Mouse (Mus musculus): ENCODE data around the gene Sh3d21. TPM values are rescaled to one million over a fixed set of nuclear protein-coding genes. Genes with fewer than 3 reads are reported as not detected.

The Sh3d21 gene
- polyA plus RNA-seq, 1 experiment from 2014 or later: 1.4 TPM

GRCm38 (mm10) chr4:126161986-126162385 lies 1.3 kb downstream of the Sh3d21 start:
- ATAC-seq (ENCODE audit: low FRiP score): no peak
- no peak for DNase-seq (ENCODE audit: low spot score, missing footprints)
- Histone ChIP-seq H3K27me3 (ENCODE audit: control insufficient read depth, insufficient read depth, low read length) (no peaks in the 10 kb centered on the region), H3K27ac (ENCODE audit: low read depth, low read length) (no peak overlapping the region), H3K4me1 (ENCODE audit: control insufficient read depth, insufficient read depth, low read length) (peaks cover 8% of the 10 kb centered on the region), H3K9me3 (ENCODE audit: control insufficient read depth, low read length) (no peaks in the 10 kb centered on the region), H3K4me2 (peak overlapping the region; percentile 98), H3K9ac (ENCODE audit: low read length) (no peak overlapping the region), H3K4me3 (ENCODE audit: low read depth, low read length) (no peak overlapping the region), H3K36me3 (ENCODE audit: control insufficient read depth, insufficient read depth, low read length) (peaks cover 7% of the 10 kb centered on the region; the same call in 1 of the 2 replicates)
- 62% methylated on average over 9 of the region's 9 CpGs for WGBS

GRCm38 (mm10) chr4:126161456-126161855 lies 1.8 kb downstream of the Sh3d21 start:
- H3K9ac ChIP-seq (ENCODE audit: low read length): no peak overlapping the region
- H3K27ac ChIP-seq (ENCODE audit: low read depth, low read length): no peak overlapping the region
- no peak overlapping the region for H3K4me2 ChIP-seq
- peaks cover 8% of the 10 kb centered on the region for H3K4me1 ChIP-seq (ENCODE audit: control insufficient read depth, insufficient read depth, low read length)
- peaks cover 2% of the 10 kb centered on the region; the same call in 1 of the 2 replicates for H3K36me3 ChIP-seq (ENCODE audit: control insufficient read depth, insufficient read depth, low read length)
- no peaks in the 10 kb centered on the region for H3K9me3 ChIP-seq (ENCODE audit: control insufficient read depth, low read length)
- no peak overlapping the region for H3K4me3 ChIP-seq (ENCODE audit: low read depth, low read length)
- DNase-seq (ENCODE audit: low spot score, missing footprints) (no peak), ATAC-seq (ENCODE audit: low FRiP score) (no peak)
- WGBS: 91% methylated on average over 6 of the region's 6 CpGs
- H3K27me3 ChIP-seq (ENCODE audit: control insufficient read depth, insufficient read depth, low read length): no peaks in the 10 kb centered on the region

- Histone ChIP-seq H3K27me3 (ENCODE audit: control insufficient read depth, insufficient read depth, low read length) (no peaks in the 10 kb centered on the region), H3K9me3 (ENCODE audit: control insufficient read depth, low read length) (no peaks in the 10 kb centered on the region), H3K4me1 (ENCODE audit: control insufficient read depth, insufficient read depth, low read length) (peaks cover 8% of the 10 kb centered on the region), H3K9ac (ENCODE audit: low read length) (no peak overlapping the region), H3K4me2 (no peak overlapping the region), H3K36me3 (ENCODE audit: control insufficient read depth, insufficient read depth, low read length) (no peaks in the 10 kb centered on the region; the same call in 1 of the 2 replicates), H3K4me3 (ENCODE audit: low read depth, low read length) (no peak overlapping the region), H3K27ac (ENCODE audit: low read depth, low read length) (no peak overlapping the region)
- DNase-seq (ENCODE audit: low spot score, missing footprints) (no peak), ATAC-seq (ENCODE audit: low FRiP score) (no peak)
- WGBS: 95% methylated on average over 8 of the region's 8 CpGs
These were observed 2.3 kb downstream of the Sh3d21 start for GRCm38 (mm10) chr4:126160981-126161380.

- Histone ChIP-seq H3K27ac (ENCODE audit: low read depth, low read length) (no peak overlapping the region), H3K36me3 (ENCODE audit: control insufficient read depth, insufficient read depth, low read length) (no peaks in the 10 kb centered on the region), H3K4me1 (ENCODE audit: control insufficient read depth, insufficient read depth, low read length) (peaks cover 8% of the 10 kb centered on the region), H3K4me2 (no peak overlapping the region), H3K9me3 (ENCODE audit: control insufficient read depth, low read length) (no peaks in the 10 kb centered on the region), H3K27me3 (ENCODE audit: control insufficient read depth, insufficient read depth, low read length) (no peaks in the 10 kb centered on the region), H3K4me3 (ENCODE audit: low read depth, low read length) (no peak overlapping the region), H3K9ac (ENCODE audit: low read length) (no peak overlapping the region)
- no peak for ATAC-seq (ENCODE audit: low FRiP score)
- no peak for DNase-seq (ENCODE audit: low spot score, missing footprints)
- WGBS: 79% methylated on average over 8 of the region's 8 CpGs
These were observed 3.8 kb downstream of the Sh3d21 start for GRCm38 (mm10) chr4:126159455-126159854.

GRCm38 (mm10) chr4:126157562-126157961 lies 5.7 kb downstream of the Sh3d21 start:
- ATAC-seq (ENCODE audit: low FRiP score): no peak

GRCm38 (mm10) chr4:126156617-126157016 lies 6.7 kb downstream of the Sh3d21 start:
- ATAC-seq (ENCODE audit: low FRiP score): no peak
- 62% methylated on average over 5 of the region's 5 CpGs for WGBS
- peak; percentile 89 for DNase-seq (ENCODE audit: low spot score, missing footprints)

More at GRCm38 (mm10) chr4:126157562-126157961, 5.7 kb downstream of the Sh3d21 start:
- Histone ChIP-seq H3K27me3 (ENCODE audit: control insufficient read depth, insufficient read depth, low read length) (no peaks in the 10 kb centered on the region), H3K4me3 (ENCODE audit: low read depth, low read length) (no peak overlapping the region), H3K9ac (ENCODE audit: low read length) (no peak overlapping the region), H3K9me3 (ENCODE audit: control insufficient read depth, low read length) (no peaks in the 10 kb centered on the region), H3K36me3 (ENCODE audit: control insufficient read depth, insufficient read depth, low read length) (no peaks in the 10 kb centered on the region), H3K4me2 (no peak overlapping the region), H3K27ac (ENCODE audit: low read depth, low read length) (no peak overlapping the region), H3K4me1 (ENCODE audit: control insufficient read depth, insufficient read depth, low read length) (no peaks in the 10 kb centered on the region; the same call in 1 of the 2 replicates)
- WGBS: 86% methylated on average over 6 of the region's 6 CpGs
- no peak for DNase-seq (ENCODE audit: low spot score, missing footprints)

GRCm38 (mm10) chr4:126155869-126156268 lies 7.4 kb downstream of the Sh3d21 start:
- H3K27me3 ChIP-seq (ENCODE audit: control insufficient read depth, insufficient read depth, low read length): no peaks in the 10 kb centered on the region
- no peaks in the 10 kb centered on the region for H3K9me3 ChIP-seq (ENCODE audit: control insufficient read depth, low read length)
- peak overlapping the region; percentile 2; the same call in 1 of the 2 replicates for H3K27ac ChIP-seq (ENCODE audit: low read depth, low read length)
- ATAC-seq (ENCODE audit: low FRiP score) (no peak), DNase-seq (ENCODE audit: low spot score, missing footprints) (no peak)
- WGBS: 69% methylated on average over 2 of the region's 2 CpGs
- H3K9ac ChIP-seq (ENCODE audit: low read length): no peak overlapping the region
- no peak overlapping the region for H3K4me3 ChIP-seq (ENCODE audit: low read depth, low read length)
- H3K36me3 ChIP-seq (ENCODE audit: control insufficient read depth, insufficient read depth, low read length): no peaks in the 10 kb centered on the region
- no peaks in the 10 kb centered on the region; the same call in 1 of the 2 replicates for H3K4me1 ChIP-seq (ENCODE audit: control insufficient read depth, insufficient read depth, low read length)
- H3K4me2 ChIP-seq: no peak overlapping the region

More at GRCm38 (mm10) chr4:126156617-126157016, 6.7 kb downstream of the Sh3d21 start:
- Histone ChIP-seq H3K27ac (ENCODE audit: low read depth, low read length) (no peak overlapping the region), H3K27me3 (ENCODE audit: control insufficient read depth, insufficient read depth, low read length) (no peaks in the 10 kb centered on the region), H3K4me3 (ENCODE audit: low read depth, low read length) (no peak overlapping the region), H3K4me2 (no peak overlapping the region), H3K9me3 (ENCODE audit: control insufficient read depth, low read length) (no peaks in the 10 kb centered on the region), H3K9ac (ENCODE audit: low read length) (no peak overlapping the region), H3K36me3 (ENCODE audit: control insufficient read depth, insufficient read depth, low read length) (no peaks in the 10 kb centered on the region), H3K4me1 (ENCODE audit: control insufficient read depth, insufficient read depth, low read length) (no peaks in the 10 kb centered on the region; the same call in 1 of the 2 replicates)

GRCm38 (mm10) chr4:126155183-126155582 lies 8.1 kb downstream of the Sh3d21 start:
- WGBS: 63% methylated on average over 4 of the region's 4 CpGs
- DNase-seq (ENCODE audit: low spot score, missing footprints): no peak
- no peak overlapping the region for H3K27ac ChIP-seq (ENCODE audit: low read depth, low read length)

GRCm38 (mm10) chr4:126152864-126153263 lies 10.4 kb downstream of the Sh3d21 start:
- no peak overlapping the region for H3K9ac ChIP-seq (ENCODE audit: low read length)
- H3K4me1 ChIP-seq (ENCODE audit: control insufficient read depth, insufficient read depth, low read length): peaks cover 14% of the 10 kb centered on the region
- no peak for DNase-seq (ENCODE audit: low spot score, missing footprints)
- no peak overlapping the region for H3K4me3 ChIP-seq (ENCODE audit: low read depth, low read length)
- no peak overlapping the region for H3K27ac ChIP-seq (ENCODE audit: low read depth, low read length)
- ATAC-seq (ENCODE audit: low FRiP score): no peak
- no peaks in the 10 kb centered on the region for H3K9me3 ChIP-seq (ENCODE audit: control insufficient read depth, low read length)
- H3K36me3 ChIP-seq (ENCODE audit: control insufficient read depth, insufficient read depth, low read length): no peaks in the 10 kb centered on the region
- peaks cover 28% of the 10 kb centered on the region for H3K27me3 ChIP-seq (ENCODE audit: control insufficient read depth, insufficient read depth, low read length)
- WGBS: 54% methylated on average over 14 of the region's 14 CpGs
- H3K4me2 ChIP-seq: no peak overlapping the region

More at GRCm38 (mm10) chr4:126155183-126155582, 8.1 kb downstream of the Sh3d21 start:
- Histone ChIP-seq H3K4me2 (no peak overlapping the region), H3K36me3 (ENCODE audit: control insufficient read depth, insufficient read depth, low read length) (no peaks in the 10 kb centered on the region), H3K9me3 (ENCODE audit: control insufficient read depth, low read length) (no peaks in the 10 kb centered on the region), H3K9ac (ENCODE audit: low read length) (no peak overlapping the region), H3K4me3 (ENCODE audit: low read depth, low read length) (no peak overlapping the region), H3K4me1 (ENCODE audit: control insufficient read depth, insufficient read depth, low read length) (no peaks in the 10 kb centered on the region; the same call in 1 of the 2 replicates), H3K27me3 (ENCODE audit: control insufficient read depth, insufficient read depth, low read length) (peaks cover 5% of the 10 kb centered on the region; the same call in 1 of the 2 replicates)
- no peak for ATAC-seq (ENCODE audit: low FRiP score)

All from midbrain, embryonic 11.5 days (tissue).